Mouse (Mus musculus) MEL (cell line): ENCODE results near the gene Rnf208.

Experiments
- MAX ChIP-seq: IDR thresholded peaks from 2 replicates; pipeline ENCODE4 v1.6.1; 2011; ENCODE audit warnings: low read length, improper control_type of control experiment
- UBTF ChIP-seq: IDR thresholded peaks from 2 replicates; pipeline ENCODE4 v1.6.1; 2012; ENCODE audit warnings: low read depth, mild to moderate bottlenecking, inconsistent platforms, low read length, improper control_type of control experiment, moderate library complexity, borderline replicate concordance; ENCODE audit not compliant: insufficient read depth

DNA sequence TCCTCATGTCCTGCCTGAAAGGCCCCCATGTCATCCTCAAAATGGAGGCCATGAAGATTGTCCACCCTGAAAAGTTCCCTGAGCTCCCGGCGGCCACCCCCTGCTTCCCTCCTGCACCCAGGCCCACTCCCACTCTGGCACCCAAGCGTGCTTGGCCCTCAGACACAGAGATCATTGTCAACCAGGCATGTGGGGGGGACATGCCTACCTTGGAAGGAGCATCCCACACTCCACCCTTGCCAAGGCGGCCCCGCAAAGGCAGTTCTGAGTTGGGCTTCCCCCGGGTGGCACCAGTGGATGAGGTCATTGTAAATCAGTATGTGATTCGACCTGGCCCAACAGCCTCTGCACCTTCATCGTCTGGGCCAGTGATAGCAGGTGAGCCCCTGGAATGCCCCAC, 1.3 kb downstream of the Rnf208 start:
- TF ChIP-seq MAX (no peak), UBTF (no peak)
